Mouse (Mus musculus) heart, embryonic 13.5 days (tissue): ENCODE measurements around the gene Plcd3. TPM values are rescaled to one million over a fixed set of nuclear protein-coding genes. Genes with fewer than 3 reads are reported as not detected.

Experiments used
- ATAC-seq: fragments of 200-750 bp; cut with Nextera tagmentation; 2 replicates; pipeline ENCODE4 v1.8.0; 2017; ENCODE audit warnings: moderate TSS enrichment; ENCODE audit not compliant: insufficient number of reproducible peaks, low FRiP score, low TSS enrichment; ENCODE audit errors: extremely low read depth
- H3K27ac ChIP-seq: fragments of 300-500 bp; sonication (generic); replicated peaks from 2 replicates; pipeline ENCODE4 v1.5.1; 2015; ENCODE audit warnings: moderate library complexity, mild to moderate bottlenecking, inconsistent platforms
- H3K27me3 ChIP-seq: fragments of 300-500 bp; sonication (generic); replicated peaks from 2 replicates; pipeline ENCODE4 v1.6.1; 2015; ENCODE audit warnings: mild to moderate bottlenecking, inconsistent platforms
- H3K36me3 ChIP-seq: fragments of 300-500 bp; sonication (generic); 2 replicates; pipeline ENCODE4 v1.6.1; 2015; ENCODE audit warnings: mild to moderate bottlenecking, inconsistent platforms
- H3K4me1 ChIP-seq: fragments of 300-500 bp; sonication (generic); 2 replicates; pipeline ENCODE4 v1.6.1; 2015; ENCODE audit warnings: inconsistent platforms
- H3K4me2 ChIP-seq: fragments of 300-500 bp; sonication (generic); 2 replicates; pipeline ENCODE4 v1.6.1; 2015; ENCODE audit warnings: inconsistent platforms, mild to moderate bottlenecking, moderate library complexity
- H3K4me3 ChIP-seq: fragments of 300-500 bp; sonication (generic); 2 replicates; pipeline ENCODE4 v1.5.1; 2015; ENCODE audit warnings: moderate library complexity, mild to moderate bottlenecking, inconsistent platforms
- H3K9ac ChIP-seq: fragments of 300-500 bp; sonication (generic); 2 replicates; pipeline ENCODE4 v1.6.1; 2015; ENCODE audit warnings: inconsistent platforms, mild to moderate bottlenecking, moderate library complexity
- H3K9me3 ChIP-seq: fragments of 300-500 bp; sonication (generic); 2 replicates; pipeline ENCODE4 v1.6.1; 2016; ENCODE audit warnings: inconsistent platforms
- WGBS: fragments of 180-500 bp; shearing (Covaris S2); methylation state at CpG from one replicate; pipeline ENCODE4 v1.1.7; 2015; ENCODE audit warnings: mixed read lengths; 5-methylcytosine and 5-hydroxymethylcytosine counted together
- polyA plus RNA-seq: library from polyadenylated mRNA; unstranded; fragments of >200 nt; fragmentation: Nextera tagmentation; extraction: Ambion mirVana; gene quantifications from 2 replicates; pipeline ENCODE4 v1.2.1, GENCODE M21; 2015

Plcd3 gene
- polyA plus RNA-seq, 1 experiment from 2014 or later, result 8.7 TPM

GRCm38 (mm10) chr11:103116008-103116818 is 14.8 kb upstream of the Plcd3 start, which contains the start of gene Hexim1:
Gene Hexim1, plus strand, starts transcription at chr11:103116231.
- peak within 1 kb of the TSS; percentile 92 for H3K9ac ChIP-seq
- WGBS, result under 1% methylated on average over 53 of the region's 53 CpGs
- ATAC-seq, result peak; percentile 91
- peaks cover 43% of the 10 kb centered on the region for H3K4me1 ChIP-seq
- no peaks in the 10 kb centered on the region for H3K27me3 ChIP-seq
- H3K4me3 ChIP-seq, result peak within 1 kb of the TSS; percentile 73
- H3K36me3 ChIP-seq, result no peaks in the 10 kb centered on the region
- peak within 1 kb of the TSS; percentile 93 for H3K4me2 ChIP-seq
- no peaks in the 10 kb centered on the region for H3K9me3 ChIP-seq
- H3K27ac ChIP-seq, result peak within 1 kb of the TSS; percentile 92

- Histone ChIP-seq H3K36me3 (no peaks in the 10 kb centered on the region), H3K27ac (peak overlapping the region; percentile 92), H3K4me2 (peak overlapping the region; percentile 82), H3K9me3 (no peaks in the 10 kb centered on the region), H3K4me3 (peak overlapping the region; percentile 73), H3K27me3 (peaks cover 3% of the 10 kb centered on the region; the same call in 1 of the 2 replicates), H3K4me1 (peaks cover 44% of the 10 kb centered on the region), H3K9ac (peak overlapping the region; percentile 91)
- peak; percentile 65 for ATAC-seq
- 1% methylated on average over 34 of the region's 34 CpGs for WGBS
Measured at GRCm38 (mm10) chr11:103115163-103116007, 13.9 kb upstream of the Plcd3 start.

DNA sequence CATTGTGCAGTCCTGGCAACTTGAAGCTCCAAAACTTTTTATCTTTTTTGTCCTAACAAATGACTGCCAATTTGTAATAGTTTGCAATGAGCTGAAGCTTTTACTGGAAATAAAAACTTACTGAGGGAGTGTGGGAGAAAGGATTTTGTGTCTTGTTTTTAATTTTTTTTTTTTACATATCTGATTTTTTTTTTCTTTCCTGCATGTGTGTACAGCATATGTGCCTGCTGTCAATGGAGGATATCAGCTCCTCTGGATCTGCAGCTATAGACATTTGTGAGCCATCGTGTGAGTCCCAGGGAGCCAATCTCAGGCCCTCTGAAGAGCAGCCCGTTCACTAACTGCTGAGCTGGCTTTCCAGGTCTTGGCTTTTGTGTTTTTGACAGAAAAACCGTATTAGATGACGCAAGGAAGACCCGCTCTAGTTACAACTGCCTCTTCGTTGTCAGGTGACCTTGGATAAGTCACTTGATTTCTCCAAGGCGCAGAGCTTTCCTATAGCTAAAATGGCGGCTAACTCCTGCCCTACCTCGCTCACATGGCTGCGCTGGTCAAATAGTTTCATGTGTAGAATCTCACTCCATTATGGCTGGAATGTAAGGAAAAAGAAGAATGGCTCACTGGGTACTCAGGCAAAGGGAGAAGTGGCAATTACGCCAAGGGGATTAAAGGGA is 12.9 kb upstream of the Plcd3 start:
- Histone ChIP-seq H3K4me1 (peaks cover 42% of the 10 kb centered on the region), H3K4me2 (peak overlapping the region; percentile 82), H3K36me3 (no peaks in the 10 kb centered on the region), H3K4me3 (peak overlapping the region; percentile 73), H3K9ac (peak overlapping the region; percentile 91), H3K27ac (peak overlapping the region; percentile 92), H3K9me3 (no peaks in the 10 kb centered on the region), H3K27me3 (peaks cover 3% of the 10 kb centered on the region; the same call in 1 of the 2 replicates)
- no peak for ATAC-seq
- 84% methylated on average over 11 of the region's 11 CpGs for WGBS

- no peaks in the 10 kb centered on the region for H3K36me3 ChIP-seq
- no peak for ATAC-seq
- H3K4me1 ChIP-seq, result peaks cover 38% of the 10 kb centered on the region
- no peak overlapping the region for H3K4me3 ChIP-seq
- no peak overlapping the region for H3K27ac ChIP-seq
- peaks cover 3% of the 10 kb centered on the region; the same call in 1 of the 2 replicates for H3K27me3 ChIP-seq
- WGBS, result 79% methylated on average over 4 of the region's 4 CpGs
- H3K9me3 ChIP-seq, result no peaks in the 10 kb centered on the region
- H3K9ac ChIP-seq, result no peak overlapping the region
- no peak overlapping the region for H3K4me2 ChIP-seq
Measured at GRCm38 (mm10) chr11:103113771-103114170, 12.3 kb upstream of the Plcd3 start.

GRCm38 (mm10) chr11:103113005-103113404 is 11.5 kb upstream of the Plcd3 start:
- peak overlapping the region; percentile 63 for H3K27ac ChIP-seq
- ATAC-seq, result no peak
- H3K27me3 ChIP-seq, result peaks cover 3% of the 10 kb centered on the region; the same call in 1 of the 2 replicates
- H3K36me3 ChIP-seq, result 0 out of 2 replicates have a peak, but pooled peaks cover under 1% of the 10 kb centered on the region
- H3K4me3 ChIP-seq, result no peak overlapping the region
- WGBS, result 42% methylated on average over 12 of the region's 12 CpGs
- H3K4me1 ChIP-seq, result peaks cover 30% of the 10 kb centered on the region
- peak overlapping the region; percentile 77 for H3K9ac ChIP-seq
- peak overlapping the region; percentile 74 for H3K4me2 ChIP-seq
- no peaks in the 10 kb centered on the region for H3K9me3 ChIP-seq

- no peaks in the 10 kb centered on the region for H3K9me3 ChIP-seq
- peaks cover 3% of the 10 kb centered on the region; the same call in 1 of the 2 replicates for H3K27me3 ChIP-seq
- H3K36me3 ChIP-seq, result peaks cover 3% of the 10 kb centered on the region; the same call in 1 of the 2 replicates
- H3K9ac ChIP-seq, result peak overlapping the region; percentile 77
- peaks cover 29% of the 10 kb centered on the region for H3K4me1 ChIP-seq
- peak overlapping the region; percentile 63 for H3K27ac ChIP-seq
- peak overlapping the region; percentile 55 for H3K4me3 ChIP-seq
- peak overlapping the region; percentile 74 for H3K4me2 ChIP-seq
- 22% methylated on average over 9 of the region's 9 CpGs for WGBS
- ATAC-seq, result no peak
Measured at GRCm38 (mm10) chr11:103112552-103112912, 11.1 kb upstream of the Plcd3 start.

DNA sequence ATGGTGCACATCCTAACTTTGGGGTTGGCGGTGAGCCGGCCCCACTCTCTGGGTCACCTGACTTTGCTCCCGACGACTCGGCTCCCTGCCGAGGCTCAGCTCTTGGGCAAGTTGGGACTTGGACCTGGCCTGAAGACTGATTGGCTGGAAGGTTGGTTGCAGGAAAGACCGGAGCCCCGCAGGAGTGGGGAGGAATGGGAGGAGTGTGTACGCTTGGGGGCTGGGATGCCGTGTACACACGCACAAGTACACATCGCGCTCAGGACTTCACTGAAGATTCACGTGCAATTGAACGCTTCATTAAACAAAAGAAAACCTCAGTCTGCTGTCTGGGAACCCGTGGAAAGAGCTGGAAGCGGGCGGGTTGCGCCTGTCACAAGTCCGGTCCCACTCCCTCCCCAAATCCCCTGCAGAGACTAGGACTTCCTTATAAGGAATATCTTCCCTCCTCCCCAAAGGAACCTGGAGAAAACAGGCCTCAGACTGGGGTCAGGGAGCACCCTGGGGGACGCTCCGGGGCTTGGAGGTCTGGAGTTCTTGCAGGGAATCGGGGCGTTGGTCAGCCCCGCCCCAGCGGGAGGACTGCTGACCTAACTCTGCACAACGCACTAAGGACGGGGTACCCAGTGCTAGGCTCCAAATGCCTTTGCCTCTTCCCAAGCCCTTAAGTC is 10.6 kb upstream of the Plcd3 start:
- H3K27me3 ChIP-seq, result peaks cover 3% of the 10 kb centered on the region; the same call in 1 of the 2 replicates
- no peaks in the 10 kb centered on the region for H3K9me3 ChIP-seq
- peak overlapping the region; percentile 55 for H3K4me3 ChIP-seq
- 1% methylated on average over 28 of the region's 28 CpGs for WGBS
- ATAC-seq, result no peak
- H3K4me2 ChIP-seq, result peak overlapping the region; percentile 74
- H3K36me3 ChIP-seq, result peaks cover 3% of the 10 kb centered on the region; the same call in 1 of the 2 replicates
- H3K27ac ChIP-seq, result peak overlapping the region; percentile 63
- peak overlapping the region; percentile 77 for H3K9ac ChIP-seq
- H3K4me1 ChIP-seq, result peaks cover 29% of the 10 kb centered on the region

GRCm38 (mm10) chr11:103111301-103111700 is 9.8 kb upstream of the Plcd3 start:
- H3K9ac ChIP-seq, result peak overlapping the region; percentile 77
- no peaks in the 10 kb centered on the region for H3K9me3 ChIP-seq
- ATAC-seq, result no peak
- peaks cover 3% of the 10 kb centered on the region; the same call in 1 of the 2 replicates for H3K36me3 ChIP-seq
- peaks cover 29% of the 10 kb centered on the region for H3K4me1 ChIP-seq
- H3K4me3 ChIP-seq, result peak overlapping the region; percentile 55
- peak overlapping the region; percentile 63 for H3K27ac ChIP-seq
- 17% methylated on average over 10 of the region's 10 CpGs for WGBS
- H3K27me3 ChIP-seq, result peaks cover 3% of the 10 kb centered on the region; the same call in 1 of the 2 replicates
- peak overlapping the region; percentile 74 for H3K4me2 ChIP-seq

DNA sequence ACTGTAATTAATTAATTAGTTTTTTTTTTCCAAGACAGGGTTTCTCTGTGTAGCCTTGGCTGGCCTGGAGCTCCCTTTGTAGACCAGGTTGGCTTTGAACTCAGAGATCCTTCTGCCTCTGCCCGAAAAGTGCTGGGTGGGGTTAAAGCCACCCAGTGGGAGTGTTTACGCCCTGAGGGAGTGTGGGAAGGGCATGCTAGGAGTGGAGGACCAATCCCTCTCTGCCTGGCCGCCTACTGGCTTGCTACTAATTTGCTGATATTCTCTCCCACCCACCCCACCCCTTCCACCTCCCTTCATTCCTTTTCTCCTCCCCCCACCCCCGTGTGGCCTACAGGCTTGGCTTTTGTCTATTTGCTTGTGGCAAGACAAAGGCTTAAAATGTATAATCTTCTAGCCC is 4.9 kb upstream of the Plcd3 start:
- ATAC-seq, result no peak
- WGBS, result 68% methylated on average over 4 of the region's 4 CpGs
- H3K4me1 ChIP-seq, result peaks cover 32% of the 10 kb centered on the region
- peaks cover 19% of the 10 kb centered on the region for H3K27me3 ChIP-seq
- no peaks in the 10 kb centered on the region for H3K9me3 ChIP-seq
- no peak overlapping the region for H3K9ac ChIP-seq
- H3K36me3 ChIP-seq, result peaks cover 6% of the 10 kb centered on the region; the same call in 1 of the 2 replicates
- no peak overlapping the region for H3K4me2 ChIP-seq
- no peak overlapping the region for H3K27ac ChIP-seq
- H3K4me3 ChIP-seq, result no peak overlapping the region

GRCm38 (mm10) chr11:103105810-103106209 is 4.4 kb upstream of the Plcd3 start:
- peak overlapping the region; percentile 93; the same call in 1 of the 2 replicates for H3K4me2 ChIP-seq
- no peaks in the 10 kb centered on the region for H3K9me3 ChIP-seq
- peaks cover 21% of the 10 kb centered on the region for H3K27me3 ChIP-seq
- H3K4me1 ChIP-seq, result peaks cover 32% of the 10 kb centered on the region
- H3K9ac ChIP-seq, result no peak overlapping the region; the same call in 1 of the 2 replicates
- no peak overlapping the region for H3K27ac ChIP-seq
- 83% methylated on average over 6 of the region's 6 CpGs for WGBS
- ATAC-seq, result no peak
- peaks cover 6% of the 10 kb centered on the region; the same call in 1 of the 2 replicates for H3K36me3 ChIP-seq
- no peak overlapping the region for H3K4me3 ChIP-seq
